Mouse (Mus musculus): Measurements from ENCODE around the gene Wdr54.

The Wdr54 gene

GRCm38 (mm10) chr6:83156259-83156684 is at the start of gene Wdr54, which contains the start of gene 1700003E16Rik:
TSS of gene Wdr54 (minus strand) at chr6:83156397.
TSS of gene 1700003E16Rik (plus strand) at chr6:83156404.
- no peak for DNase-seq

- DNase-seq = no peak
Measured at GRCm38 (mm10) chr6:83205851-83206250, 49.7 kb upstream of the Wdr54 start.

GRCm38 (mm10) chr6:83203320-83203719 is 47.1 kb upstream of the Wdr54 start:
- no peak for DNase-seq

- peak; percentile 38 for DNase-seq
Measured at GRCm38 (mm10) chr6:83197345-83198004, 41.3 kb upstream of the Wdr54 start.

- no peak for DNase-seq
Measured at GRCm38 (mm10) chr6:83193571-83193970, 37.4 kb upstream of the Wdr54 start.

- DNase-seq = no peak
Measured at GRCm38 (mm10) chr6:83186946-83187345, 30.7 kb upstream of the Wdr54 start.

GRCm38 (mm10) chr6:83185895-83186861 is 30.0 kb upstream of the Wdr54 start:
- peak; percentile 30 for DNase-seq

GRCm38 (mm10) chr6:83184858-83185435 is 28.8 kb upstream of the Wdr54 start:
- DNase-seq = no peak

- DNase-seq = no peak
Measured at GRCm38 (mm10) chr6:83180605-83181004, 24.4 kb upstream of the Wdr54 start.

- no peak for DNase-seq
Measured at GRCm38 (mm10) chr6:83179390-83180117, 23.4 kb upstream of the Wdr54 start.

- no peak for DNase-seq
Measured at GRCm38 (mm10) chr6:83175996-83176395, 19.8 kb upstream of the Wdr54 start.

- DNase-seq = no peak
Measured at GRCm38 (mm10) chr6:83172240-83172920, 16.2 kb upstream of the Wdr54 start.

GRCm38 (mm10) chr6:83171063-83171462 is 14.9 kb upstream of the Wdr54 start:
- no peak for DNase-seq

GRCm38 (mm10) chr6:83169872-83170271 is 13.7 kb upstream of the Wdr54 start:
- DNase-seq = peak; percentile 54

- no peak for DNase-seq
Measured at GRCm38 (mm10) chr6:83166243-83166630, 10.0 kb upstream of the Wdr54 start.

- DNase-seq = peak; percentile 92
Measured at GRCm38 (mm10) chr6:83165607-83166242, 9.5 kb upstream of the Wdr54 start, which contains the start of gene Dctn1. TSS of gene Dctn1 (plus strand) at chr6:83165920.

- DNase-seq = no peak
Measured at GRCm38 (mm10) chr6:83165026-83165606, 8.9 kb upstream of the Wdr54 start.

- peak; percentile 56 for DNase-seq
Measured at GRCm38 (mm10) chr6:83162701-83163100, 6.5 kb upstream of the Wdr54 start.

- DNase-seq = peak; percentile 78
Measured at GRCm38 (mm10) chr6:83161921-83162641, 5.9 kb upstream of the Wdr54 start.

- no peak for DNase-seq
Measured at GRCm38 (mm10) chr6:83161442-83161841, 5.2 kb upstream of the Wdr54 start.

Measured in kidney, adult 11 months (tissue).